Mouse (Mus musculus) liver, adult 2 months (tissue): ENCODE data around the gene Gm45717. TPM values are rescaled to one million over a fixed set of nuclear protein-coding genes. Genes with fewer than 3 reads are reported as not detected.
A peak's percentile ranks its signal among the peaks of the same experiment; 100 is the strongest.
"Not testable (repeated sequence)": the region's sequence is repeated elsewhere in the genome, so short reads cannot be mapped to it uniquely, and the experiment has no call there.

ENCODE experiments used
- DNase-seq: peaks from one replicate; pipeline ENCODE4 v3.0.0-alpha.2; 2011; ENCODE audit warnings: low read depth, low spot score; ENCODE audit errors: extremely low read depth
- H3K27ac ChIP-seq: fragments of 200-500 bp; replicated peaks from 2 replicates; pipeline ENCODE4 v1.5.1; 2012; ENCODE audit warnings: low read depth, mild to moderate bottlenecking, control low read depth, inconsistent platforms, low read length; ENCODE audit not compliant: insufficient read depth
- H3K27me3 ChIP-seq: fragments of 200-500 bp; 2 replicates; pipeline ENCODE4 v1.6.1; 2012; ENCODE audit warnings: mild to moderate bottlenecking, moderate library complexity, low read length, inconsistent platforms; ENCODE audit not compliant: control insufficient read depth, insufficient read depth
- H3K36me3 ChIP-seq: fragments of 200-500 bp; 2 replicates; pipeline ENCODE4 v1.6.1; 2012; ENCODE audit warnings: low read length, inconsistent platforms; ENCODE audit not compliant: control insufficient read depth, insufficient read depth
- H3K4me1 ChIP-seq: fragments of 200-500 bp; 2 replicates; pipeline ENCODE4 v1.6.1; 2011; ENCODE audit warnings: low read length; ENCODE audit not compliant: control insufficient read depth, insufficient read depth
- H3K4me3 ChIP-seq: fragments of 200-500 bp; 2 replicates; pipeline ENCODE4 v1.5.1; 2011; ENCODE audit warnings: low read depth, mild to moderate bottlenecking, control low read depth, low read length, moderate library complexity; ENCODE audit not compliant: insufficient read depth
- H3K79me2 ChIP-seq: fragments of 200-500 bp; 2 replicates; pipeline ENCODE4 v1.6.1; 2012; ENCODE audit warnings: inconsistent platforms, mild to moderate bottlenecking, low read length, moderate library complexity; ENCODE audit not compliant: control insufficient read depth, insufficient read depth
- H3K9ac ChIP-seq: fragments of 200-500 bp; 2 replicates; pipeline ENCODE4 v1.6.1; 2012; ENCODE audit warnings: low read depth, mild to moderate bottlenecking, control low read depth, inconsistent platforms, low read length
- CTCF ChIP-seq: fragments of 200-500 bp; IDR thresholded peaks from 2 replicates; pipeline ENCODE4 v1.5.1; 2011; ENCODE audit warnings: low read depth, low read length, control low read depth
- POLR2A ChIP-seq: fragments of 200-500 bp; IDR thresholded peaks from 2 replicates; pipeline ENCODE4 v1.6.1; 2011; ENCODE audit warnings: low read length, control low read depth; ENCODE audit not compliant: insufficient read depth; ENCODE audit errors: extremely low read depth
- WGBS: fragments of 180-500 bp; shearing (Covaris S2); methylation state at CpG from one replicate; pipeline ENCODE4 v1.1.7; 2018; 5-methylcytosine and 5-hydroxymethylcytosine counted together
- polyA plus RNA-seq: library from polyadenylated mRNA; depleted of rRNA; stranded (reverse); fragments of >200 nt; gene quantifications from 2 replicates; pipeline ENCODE4 v1.2.3, GENCODE M21; 2012
- total RNA-seq: library from RNA; depleted of rRNA; stranded (reverse); fragments of >200 nt; gene quantifications from 2 replicates; pipeline ENCODE4 v1.2.3, GENCODE M21; 2014

Gm45717 gene
- total and polyA plus RNA-seq, 2 experiments: not detected

DNA sequence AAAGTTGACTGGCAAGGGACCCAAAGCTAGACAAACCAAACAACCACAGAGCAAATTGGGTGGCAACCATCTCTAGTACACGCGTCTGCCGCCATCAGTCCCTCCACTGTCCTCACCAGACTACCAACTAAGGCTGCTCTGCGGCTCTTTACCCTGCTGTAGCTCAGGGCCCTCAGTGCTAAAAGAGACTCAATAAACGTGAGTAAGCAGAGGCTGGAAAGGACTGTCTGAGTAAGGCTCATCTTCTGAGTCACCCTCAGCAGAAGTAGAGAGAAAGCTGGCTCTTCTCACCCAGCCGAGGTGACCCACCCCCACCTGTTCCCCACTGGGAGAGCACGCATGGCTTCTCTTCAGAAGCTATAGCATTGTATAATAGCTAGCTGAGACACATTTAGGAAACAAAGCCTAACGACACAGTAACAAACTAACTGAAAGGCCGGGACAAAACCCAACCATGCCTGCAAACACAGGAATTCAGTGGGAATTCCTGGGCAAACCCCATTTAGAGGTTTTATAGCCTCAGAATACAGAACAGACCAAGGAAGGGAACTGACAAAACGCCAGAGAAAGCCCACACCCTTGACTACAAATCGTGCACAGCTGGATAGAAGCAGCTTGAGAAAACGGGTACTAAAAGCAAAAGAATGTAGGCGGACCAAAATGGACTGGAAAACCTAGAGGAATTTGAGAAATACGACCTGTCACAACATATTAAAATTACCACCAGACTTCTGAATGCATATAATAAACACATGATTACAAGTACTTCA is 17.8 kb upstream of the Gm45717 start:
- Histone ChIP-seq H3K79me2 (no peaks in the 10 kb centered on the region), H3K9ac (no peak overlapping the region), H3K27me3 (no peaks in the 10 kb centered on the region), H3K4me1 (no peaks in the 10 kb centered on the region), H3K4me3 (no peak overlapping the region), H3K36me3 (no peaks in the 10 kb centered on the region), H3K27ac (no peak overlapping the region)
- no peak for DNase-seq
- TF ChIP-seq CTCF (no peak), POLR2A (no peak)
- 68% methylated on average over 14 of the region's 14 CpGs for WGBS

GRCm38 (mm10) chr7:140971479-140972171 is 15.9 kb upstream of the Gm45717 start:
- H3K9ac ChIP-seq: no peak overlapping the region
- WGBS: 87% methylated on average over 8 of the region's 8 CpGs
- H3K27ac ChIP-seq: peak overlapping the region; percentile 42; the same call in 1 of the 2 replicates
- peak; percentile 46 for DNase-seq
- no peaks in the 10 kb centered on the region for H3K4me1 ChIP-seq
- no peaks in the 10 kb centered on the region for H3K79me2 ChIP-seq
- no peaks in the 10 kb centered on the region for H3K36me3 ChIP-seq
- H3K27me3 ChIP-seq: no peaks in the 10 kb centered on the region
- no peak overlapping the region for H3K4me3 ChIP-seq
- no peak for TF ChIP-seq POLR2A
- no peak for TF ChIP-seq CTCF

- H3K27me3 ChIP-seq: no peaks in the 10 kb centered on the region
- H3K27ac ChIP-seq: peak overlapping the region; percentile 58
- WGBS: 76% methylated on average over 7 of the region's 7 CpGs
These were observed 15.2 kb upstream of the Gm45717 start for GRCm38 (mm10) chr7:140970931-140971330.

GRCm38 (mm10) chr7:140968710-140969109 is 13.0 kb upstream of the Gm45717 start:
- H3K4me1 ChIP-seq, H3K9ac ChIP-seq, H3K36me3 ChIP-seq, H3K79me2 ChIP-seq, H3K27ac ChIP-seq, DNase-seq, H3K27me3 ChIP-seq: not testable (repeated sequence)
- WGBS: 62% methylated on average over 3 of the region's 3 CpGs
- H3K4me3 ChIP-seq: peak overlapping the region; percentile 48; the same call in 1 of the 2 replicates

More at GRCm38 (mm10) chr7:140970931-140971330, 15.2 kb upstream of the Gm45717 start:
- no peak for DNase-seq
- TF ChIP-seq POLR2A: no peak
- TF ChIP-seq CTCF: no peak
- Histone ChIP-seq H3K9ac (peak overlapping the region; percentile 30), H3K79me2 (no peaks in the 10 kb centered on the region), H3K36me3 (no peaks in the 10 kb centered on the region), H3K4me3 (no peak overlapping the region), H3K4me1 (no peaks in the 10 kb centered on the region)

- Histone ChIP-seq H3K79me2 (no peaks in the 10 kb centered on the region), H3K36me3 (no peaks in the 10 kb centered on the region), H3K9ac (peak overlapping the region; percentile 49), H3K27ac (peak overlapping the region; percentile 54; the same call in 1 of the 2 replicates), H3K4me1 (no peaks in the 10 kb centered on the region), H3K27me3 (no peaks in the 10 kb centered on the region), H3K4me3 (peak overlapping the region; percentile 28; the same call in 1 of the 2 replicates)
- TF ChIP-seq POLR2A: no peak
- no peak for TF ChIP-seq CTCF
- WGBS: 58% methylated on average over 14 of the region's 14 CpGs
- DNase-seq: no peak
These were observed 12.3 kb upstream of the Gm45717 start for GRCm38 (mm10) chr7:140967862-140968591.
